Mouse (Mus musculus) lung, adult 2 months (tissue): ENCODE results near the gene Plod2. TPM values are rescaled to one million over a fixed set of nuclear protein-coding genes. Genes with fewer than 3 reads are reported as not detected.
A peak's percentile ranks its signal among the peaks of the same experiment; 100 is the strongest.

Source experiments
- DNase-seq: peaks from one replicate; pipeline ENCODE4 v3.0.0; 2022
- H3K4me1 ChIP-seq: fragments of 200-500 bp; 2 replicates; pipeline ENCODE4 v1.6.1; 2011; ENCODE audit warnings: low read length; ENCODE audit not compliant: control insufficient read depth, insufficient read depth
- H3K4me3 ChIP-seq: fragments of 200-500 bp; replicated peaks from 2 replicates; pipeline ENCODE3; 2011; ENCODE audit warnings: low read depth, mild to moderate bottlenecking, control low read depth, low read length; ENCODE audit errors: extremely low read depth
- CTCF ChIP-seq: fragments of 200-500 bp; IDR thresholded peaks from 2 replicates; pipeline ENCODE4 v1.5.1; 2011; ENCODE audit warnings: mild to moderate bottlenecking, low read length, control low read depth; ENCODE audit not compliant: insufficient read depth
- POLR2A ChIP-seq: fragments of 200-500 bp; IDR thresholded peaks from 2 replicates; pipeline ENCODE4 v1.6.1; 2011; ENCODE audit warnings: low read depth, mild to moderate bottlenecking, control low read depth, low read length, borderline replicate concordance; ENCODE audit errors: extremely low read depth
- WGBS: fragments of 180-500 bp; shearing (Covaris S2); methylation state at CpG from one replicate; pipeline ENCODE4 v1.1.7; 2018; 5-methylcytosine and 5-hydroxymethylcytosine counted together
- polyA plus RNA-seq: library from polyadenylated mRNA; depleted of rRNA; stranded (reverse); fragments of >200 nt; gene quantifications from 2 replicates; pipeline ENCODE4 v1.2.3, GENCODE M21; 2012; rRNA removed

Gene Plod2
- polyA plus RNA-seq, result 9.9 and 15.4 TPM in 2 replicates

DNA sequence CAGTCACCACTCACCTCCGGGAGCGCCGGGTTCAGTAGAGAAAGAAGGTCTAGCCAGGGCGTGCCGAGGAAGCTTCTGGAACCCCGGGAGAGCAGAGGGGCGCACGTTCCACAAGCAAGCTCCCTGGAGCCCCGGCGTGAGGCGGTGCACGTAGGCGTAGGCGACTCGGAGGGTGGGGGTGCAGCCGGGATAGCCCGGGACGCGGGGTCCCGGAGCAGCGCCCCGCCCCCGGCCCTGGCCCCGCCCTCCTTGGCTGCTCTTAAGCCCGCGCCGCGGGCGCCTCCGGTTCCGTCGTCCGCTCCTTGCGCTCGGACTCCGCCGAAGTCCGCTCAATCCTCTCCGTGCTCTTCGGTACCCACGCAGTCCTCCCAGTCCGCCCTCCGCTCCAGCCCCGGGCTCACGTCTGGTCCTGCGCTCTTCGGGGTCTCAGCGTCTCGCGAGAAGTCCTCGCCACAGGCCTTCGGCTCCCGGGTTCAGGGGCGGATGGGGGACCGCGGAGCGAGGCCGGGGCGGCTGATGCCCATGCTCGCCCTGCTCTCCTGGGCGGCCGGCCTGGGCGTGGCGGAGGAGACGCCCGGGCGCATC is at the start of gene Plod2:
Plod2 (plus strand) TSS at position 247 of the 585 bp plus-strand sequence.
- no peak for TF ChIP-seq CTCF
- peak; percentile 83; the same call in 1 of the 2 replicates for TF ChIP-seq POLR2A
- no peaks in the 10 kb centered on the region; the same call in 1 of the 2 replicates for H3K4me1 ChIP-seq
- H3K4me3 ChIP-seq, result peak within 1 kb of the TSS; percentile 91
- under 1% methylated on average over 65 of the region's 67 CpGs for WGBS
- DNase-seq, result peak; percentile 74

GRCm38 (mm10) chr9:92499710-92500410 is 42.2 kb upstream of the Plod2 start:
- 32% methylated on average over 12 of the region's 12 CpGs for WGBS
- DNase-seq, result peak; percentile 83
- no peak for TF ChIP-seq POLR2A
- peak; percentile 81 for TF ChIP-seq CTCF
- H3K4me3 ChIP-seq, result no peak overlapping the region
- peaks cover 2% of the 10 kb centered on the region; the same call in 1 of the 2 replicates for H3K4me1 ChIP-seq

DNA sequence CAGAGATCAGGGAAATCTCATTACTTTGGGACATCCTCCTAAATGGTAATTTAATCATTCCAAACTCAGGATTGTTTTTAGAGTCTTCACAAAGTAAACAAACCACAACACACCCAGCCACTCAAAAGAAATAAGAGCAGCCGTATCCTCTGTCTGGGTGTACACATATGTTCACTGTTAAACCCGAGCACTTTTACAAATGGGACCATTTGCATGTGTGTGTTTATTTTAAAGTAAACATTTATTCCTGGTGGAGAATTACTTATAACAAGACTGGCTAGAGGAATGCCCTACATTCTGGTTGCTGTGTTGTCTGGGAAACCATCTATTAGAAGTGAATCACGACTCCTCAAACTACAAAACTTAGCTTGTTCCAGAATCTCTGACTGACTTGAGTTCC is 37.8 kb upstream of the Plod2 start:
- H3K4me3 ChIP-seq, result no peak overlapping the region
- 30% methylated on average over 3 of the region's 3 CpGs for WGBS
- TF ChIP-seq POLR2A (no peak), CTCF (no peak)
- DNase-seq, result no peak
- peaks cover 2% of the 10 kb centered on the region; the same call in 1 of the 2 replicates for H3K4me1 ChIP-seq

DNA sequence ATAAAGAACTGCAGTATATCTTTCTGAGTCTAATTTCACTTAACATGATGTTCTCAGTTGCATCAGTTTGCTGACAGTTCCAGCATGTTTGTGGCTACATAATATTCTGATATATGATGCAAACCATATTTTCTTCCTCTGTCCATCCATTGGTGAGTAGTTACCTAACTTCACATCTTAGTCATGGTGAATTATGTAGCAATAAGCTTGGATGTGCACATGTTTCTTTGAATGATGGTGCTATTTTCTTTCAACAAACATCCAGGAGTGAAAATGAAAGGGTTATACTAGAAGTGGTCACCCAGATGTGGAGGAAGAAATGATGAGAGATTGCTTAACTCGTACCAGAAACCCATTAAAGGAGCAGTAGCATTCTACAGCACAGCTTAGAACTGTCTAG is 37.1 kb upstream of the Plod2 start:
- 57% methylated on average over 1 of the region's 1 CpGs for WGBS
- no peak for DNase-seq
- TF ChIP-seq POLR2A (no peak), CTCF (no peak)
- H3K4me1 ChIP-seq, result peaks cover 2% of the 10 kb centered on the region; the same call in 1 of the 2 replicates
- no peak overlapping the region for H3K4me3 ChIP-seq

- no peaks in the 10 kb centered on the region for H3K4me1 ChIP-seq
- no peak for DNase-seq
- no peak overlapping the region for H3K4me3 ChIP-seq
- no peak for TF ChIP-seq CTCF
- no peak for TF ChIP-seq POLR2A
These were observed 30.3 kb upstream of the Plod2 start for GRCm38 (mm10) chr9:92511696-92512095.

DNA sequence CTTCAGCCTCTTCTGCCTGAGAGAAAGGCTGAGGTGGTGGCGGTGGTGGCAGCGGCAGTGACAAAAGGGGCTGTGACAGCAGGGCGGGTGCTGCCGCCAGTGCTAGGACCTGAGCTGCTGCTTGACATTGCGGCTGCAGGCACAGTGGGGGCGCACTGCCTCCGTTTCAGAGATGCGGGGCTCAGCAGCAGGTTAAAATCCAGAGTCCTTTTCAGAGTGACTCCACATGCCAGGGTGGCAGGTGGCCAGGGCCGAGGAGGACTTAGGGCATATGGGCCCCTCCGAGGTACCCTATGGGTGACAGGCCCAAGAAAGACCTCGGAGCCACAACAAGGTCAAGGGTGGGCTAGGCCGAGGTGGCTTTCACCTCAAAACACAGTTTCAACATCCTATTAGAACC is 25.0 kb upstream of the Plod2 start:
- DNase-seq, result no peak
- 97% methylated on average over 12 of the region's 12 CpGs for WGBS
- Histone ChIP-seq H3K4me1 (no peaks in the 10 kb centered on the region), H3K4me3 (no peak overlapping the region)
- TF ChIP-seq POLR2A (no peak), CTCF (no peak)

DNA sequence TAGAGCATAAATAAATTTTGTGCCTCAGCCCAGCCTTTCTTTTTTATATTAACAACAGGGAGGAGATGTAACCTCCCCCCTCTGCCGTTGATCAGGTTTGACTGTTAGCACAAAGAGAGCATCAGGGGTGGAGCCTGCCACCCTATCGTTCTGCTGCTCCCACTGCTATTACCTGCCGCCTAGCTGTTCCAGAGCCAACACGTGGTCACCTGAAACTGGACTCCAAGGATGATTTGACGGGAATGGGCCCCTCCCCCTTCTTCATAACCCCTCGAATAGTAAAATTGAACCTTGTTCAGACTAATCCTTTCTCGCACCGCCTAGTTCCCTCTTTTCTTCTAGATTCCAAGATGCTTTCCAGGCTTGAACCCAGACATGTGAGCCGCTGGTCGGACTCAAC is 21.3 kb upstream of the Plod2 start:
- Histone ChIP-seq H3K4me3 (no peak overlapping the region), H3K4me1 (no peaks in the 10 kb centered on the region)
- no peak for TF ChIP-seq POLR2A
- TF ChIP-seq CTCF, result no peak
- WGBS, result 86% methylated on average over 10 of the region's 10 CpGs
- no peak for DNase-seq

DNA sequence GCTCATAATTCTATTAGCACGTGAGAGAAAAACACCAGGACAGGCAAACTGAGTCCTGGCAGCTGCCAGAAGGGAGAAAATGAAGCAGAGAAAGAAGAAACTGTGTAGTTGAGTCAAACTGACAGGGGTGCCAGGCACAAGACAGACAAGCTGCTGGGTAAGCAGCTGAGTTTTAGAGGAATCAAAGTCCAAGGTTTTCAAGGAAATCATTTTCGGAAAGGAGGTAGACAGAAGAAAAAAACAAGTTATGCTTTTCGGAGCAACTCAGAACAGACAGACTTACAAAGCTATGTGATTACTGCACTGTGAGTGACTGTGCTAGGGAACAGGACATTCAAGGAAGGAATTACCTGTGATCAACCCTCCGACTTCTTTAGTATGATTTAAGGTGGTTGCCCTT is 17.5 kb upstream of the Plod2 start:
- Histone ChIP-seq H3K4me3 (no peak overlapping the region), H3K4me1 (no peaks in the 10 kb centered on the region)
- TF ChIP-seq CTCF (no peak), POLR2A (no peak)
- 80% methylated on average over 4 of the region's 4 CpGs for WGBS
- no peak for DNase-seq

GRCm38 (mm10) chr9:92530055-92530454 is 12.0 kb upstream of the Plod2 start:
- 84% methylated on average over 3 of the region's 3 CpGs for WGBS
- Histone ChIP-seq H3K4me1 (no peaks in the 10 kb centered on the region), H3K4me3 (no peak overlapping the region)
- TF ChIP-seq POLR2A (no peak), CTCF (no peak)
- DNase-seq, result no peak

DNA sequence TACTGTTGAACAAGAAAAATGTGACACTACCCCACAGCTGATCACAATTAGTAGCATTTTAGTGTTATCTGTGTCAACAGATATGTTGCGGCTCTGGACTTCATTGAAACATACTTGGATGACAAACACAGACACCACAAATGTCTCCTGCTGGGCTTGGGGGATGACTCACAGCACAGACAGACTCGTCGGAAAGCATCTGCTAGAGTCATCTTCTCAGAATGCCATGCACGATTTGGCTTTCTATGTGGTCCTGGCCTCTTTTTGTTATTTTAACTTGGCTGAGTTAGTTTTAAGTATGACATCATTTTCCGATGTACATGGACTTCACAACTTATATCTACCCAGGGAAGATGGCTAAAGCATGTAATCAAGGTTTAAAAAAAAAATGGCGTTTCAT is 4.3 kb upstream of the Plod2 start:
- no peaks in the 10 kb centered on the region for H3K4me1 ChIP-seq
- no peak overlapping the region for H3K4me3 ChIP-seq
- DNase-seq, result no peak
- 69% methylated on average over 6 of the region's 6 CpGs for WGBS
- TF ChIP-seq POLR2A (no peak), CTCF (no peak)

DNA sequence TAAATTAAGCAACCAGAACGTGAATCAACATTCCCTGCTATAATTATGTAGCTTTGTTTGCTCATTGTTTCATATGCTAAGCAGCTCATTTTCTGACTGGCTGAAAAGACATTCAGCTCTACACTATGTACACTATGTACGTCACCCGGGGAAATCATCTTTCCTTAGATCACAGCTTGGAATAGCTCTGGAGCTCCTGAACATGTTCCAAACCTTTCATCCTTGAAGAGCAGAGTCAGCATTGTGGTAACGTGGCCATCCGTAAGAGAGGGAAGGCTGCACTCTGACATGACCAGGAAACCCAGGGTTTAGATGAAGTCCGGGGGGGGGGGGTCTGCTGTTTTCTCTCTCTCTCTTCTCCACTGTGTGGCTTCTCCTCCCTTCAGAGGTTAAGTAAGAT is 3.8 kb upstream of the Plod2 start:
- TF ChIP-seq CTCF (no peak), POLR2A (no peak)
- WGBS, result 72% methylated on average over 6 of the region's 6 CpGs
- Histone ChIP-seq H3K4me3 (no peak overlapping the region), H3K4me1 (no peaks in the 10 kb centered on the region)
- DNase-seq, result no peak
